Mouse (Mus musculus) spleen, adult 12 weeks (tissue): ENCODE measurements around the gene Myo10.
"Not testable (repeated sequence)": the region's sequence is repeated elsewhere in the genome, so short reads cannot be mapped to it uniquely, and the experiment has no call there.

ENCODE experiments used
- DNase-seq: peaks from one replicate; pipeline ENCODE4 v3.0.0; 2022; ENCODE audit warnings: low spot score

The Myo10 gene

DNA sequence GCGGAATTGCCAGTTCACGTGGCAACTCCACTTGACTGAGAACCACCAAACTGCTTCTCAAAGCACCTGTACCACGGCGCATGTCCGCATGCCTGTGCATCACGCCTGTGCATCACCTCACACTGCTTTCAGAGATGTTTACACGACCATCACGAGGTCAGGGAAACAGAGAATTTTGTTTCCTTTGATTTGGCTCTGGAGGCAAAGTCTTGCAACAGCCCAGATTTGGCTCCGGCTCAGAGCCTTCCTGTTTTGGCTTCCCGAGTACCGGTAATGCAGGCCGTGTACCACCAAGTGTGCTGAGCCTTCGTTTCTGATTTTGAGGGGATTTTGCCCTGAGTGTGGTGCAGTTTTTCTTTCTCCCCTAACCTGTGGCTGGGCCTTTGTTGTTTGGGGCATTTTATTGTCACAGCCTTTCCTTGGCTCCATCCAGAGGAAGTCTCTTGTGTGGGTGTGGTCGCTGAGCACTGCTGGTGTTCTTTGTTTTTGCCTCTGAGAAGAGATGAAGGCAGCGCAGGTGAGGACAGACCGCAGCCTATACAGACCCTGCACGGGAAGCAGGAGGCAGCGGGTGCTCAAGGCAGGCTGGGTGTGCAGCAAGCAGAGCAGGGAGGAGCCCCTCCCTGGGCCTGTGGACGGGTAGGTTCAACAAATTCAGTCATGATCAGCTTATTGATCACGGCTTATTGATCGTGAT is 70.1 kb downstream of the Myo10 start:
- DNase-seq = no peak

DNA sequence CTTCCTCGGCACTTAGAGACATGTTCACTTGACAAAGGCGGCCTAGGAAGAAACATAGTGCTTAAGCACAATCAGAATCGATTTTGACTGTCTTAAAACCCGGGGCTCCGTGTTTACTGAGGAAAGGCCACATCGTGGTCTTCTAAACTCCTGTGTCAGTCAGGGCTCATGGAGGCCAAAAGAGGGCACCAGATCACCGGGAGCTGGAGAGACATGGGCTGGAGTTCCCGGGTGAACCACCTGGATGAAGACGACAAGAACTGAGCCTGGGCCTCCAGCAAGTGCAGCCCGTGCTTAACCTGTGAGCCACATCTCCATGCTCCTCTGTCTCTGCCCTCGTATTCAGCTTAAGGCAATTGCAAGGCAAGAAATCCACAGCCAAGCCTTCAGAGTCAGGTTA is 71.4 kb downstream of the Myo10 start:
- no peak for DNase-seq

DNA sequence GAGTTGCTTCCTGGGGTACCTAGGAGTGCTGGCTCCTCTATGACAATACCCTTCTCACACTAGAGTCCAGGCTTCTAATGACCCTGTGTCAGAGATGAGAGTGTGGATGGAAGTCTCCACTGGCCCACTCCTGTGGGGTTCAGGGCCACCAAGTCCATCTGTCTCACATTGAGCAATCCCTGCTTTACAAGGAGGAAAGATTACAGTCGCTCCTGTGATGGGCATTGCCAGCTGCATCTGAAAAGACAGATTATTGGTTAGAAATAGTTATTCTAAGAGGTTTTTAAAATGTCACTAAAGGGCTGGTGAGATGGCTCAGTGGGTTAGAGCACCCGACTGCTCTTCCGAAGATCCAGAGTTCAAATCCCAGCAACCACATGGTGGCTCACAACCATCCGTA is 72.4 kb downstream of the Myo10 start:
- no peak for DNase-seq

DNA sequence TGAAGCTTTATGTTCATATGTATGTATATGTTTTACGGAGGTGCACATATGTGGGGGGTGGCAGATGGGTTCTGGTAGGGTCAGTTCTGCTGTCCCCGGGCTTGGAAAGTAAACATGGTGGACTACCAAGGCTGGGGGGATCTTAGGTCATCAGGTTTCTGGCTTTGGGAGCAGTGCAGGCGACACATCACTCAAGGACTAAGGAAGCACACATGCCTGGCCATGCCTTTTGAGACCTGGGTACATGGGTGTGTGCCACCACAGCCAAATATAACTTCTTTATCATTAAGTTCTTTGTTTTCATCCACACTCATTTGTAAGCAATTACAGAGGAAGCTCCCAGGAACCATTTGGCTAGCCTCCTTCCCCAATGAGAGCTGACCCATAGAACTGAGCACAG is 72.9 kb downstream of the Myo10 start:
- DNase-seq = no peak

DNA sequence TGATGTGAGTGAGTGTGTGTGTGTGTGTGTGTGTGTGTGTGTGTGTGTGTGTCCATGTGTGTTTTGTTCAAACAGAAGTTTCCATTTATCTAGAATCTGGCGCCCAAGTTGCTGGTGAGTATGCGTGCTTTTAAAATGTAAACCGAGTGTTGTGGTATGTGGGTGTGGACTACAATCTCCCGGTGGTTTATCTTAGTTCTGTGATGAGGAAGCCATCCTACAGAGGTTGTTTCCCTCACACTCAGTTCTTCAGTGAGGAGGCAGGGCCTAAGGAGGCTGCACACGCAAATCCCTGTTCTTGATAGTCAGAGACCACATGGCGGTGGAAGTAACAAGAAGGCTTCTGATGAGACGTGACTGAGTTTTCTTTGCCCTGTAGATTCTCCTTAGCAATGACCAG is 73.6 kb downstream of the Myo10 start:
- no peak for DNase-seq

DNA sequence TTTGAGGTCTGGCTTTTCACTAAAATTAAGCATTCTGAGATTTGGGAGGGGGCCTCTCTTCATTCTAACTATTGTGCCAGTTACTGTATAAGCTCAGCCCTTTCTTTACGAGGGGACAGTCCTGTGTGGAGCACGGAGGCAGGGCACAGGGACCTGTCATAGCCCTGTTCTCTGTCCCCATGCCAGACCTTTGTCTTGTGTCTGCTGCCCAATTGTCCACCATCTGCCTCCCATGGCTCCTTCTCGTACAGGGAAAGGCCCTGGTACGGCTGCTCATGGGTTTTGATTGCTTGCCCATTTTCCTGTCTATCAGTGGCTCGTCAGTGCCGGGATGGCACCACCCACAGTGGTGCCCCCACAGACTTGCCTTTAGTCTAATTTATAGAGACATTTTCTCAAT is 74.3 kb downstream of the Myo10 start:
- DNase-seq = no peak

DNA sequence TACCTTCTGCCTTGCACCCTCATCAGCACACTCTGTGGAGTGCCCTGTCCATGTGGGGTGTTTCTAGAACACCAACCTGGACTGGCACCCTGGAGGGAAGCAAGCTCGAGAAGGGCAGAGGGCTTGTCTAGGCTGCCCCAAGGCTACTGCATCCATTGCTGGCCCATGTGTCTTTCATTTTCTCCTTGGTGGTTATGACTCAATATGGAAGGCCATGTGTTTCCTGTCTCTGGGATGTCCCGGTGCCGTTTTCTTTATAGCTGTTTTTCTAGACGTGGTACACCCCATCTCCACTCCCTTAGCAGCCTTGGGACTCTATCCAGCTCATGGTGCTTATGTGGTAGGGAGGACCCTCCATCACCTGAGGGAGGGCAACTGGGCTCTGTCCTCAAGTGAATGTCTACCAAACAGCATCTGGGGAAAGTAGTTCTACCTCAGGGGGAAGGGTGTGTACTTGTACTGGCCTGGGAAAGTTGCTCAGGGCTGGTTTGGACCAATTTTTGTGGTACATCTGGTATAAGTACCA is 76.8 kb downstream of the Myo10 start:
- no peak for DNase-seq

DNA sequence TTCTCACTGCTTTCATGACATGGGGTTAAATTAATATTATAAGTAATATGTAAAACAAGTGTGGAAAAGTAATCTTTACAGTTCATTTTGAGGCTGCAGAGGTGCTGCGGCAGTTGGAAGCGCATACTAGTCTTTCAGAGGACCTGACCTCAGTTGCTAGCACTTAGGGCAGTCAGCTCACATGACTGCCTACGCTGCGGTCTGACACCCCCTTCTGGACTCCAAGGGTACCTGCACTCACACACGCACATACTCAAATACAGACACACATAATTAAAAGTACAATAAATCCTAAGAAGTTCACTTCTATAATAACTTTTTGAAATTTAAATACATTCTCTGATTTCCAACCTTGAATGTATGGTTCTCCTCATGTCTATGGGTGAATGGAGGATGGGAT is 80.3 kb downstream of the Myo10 start:
- DNase-seq = no peak

DNA sequence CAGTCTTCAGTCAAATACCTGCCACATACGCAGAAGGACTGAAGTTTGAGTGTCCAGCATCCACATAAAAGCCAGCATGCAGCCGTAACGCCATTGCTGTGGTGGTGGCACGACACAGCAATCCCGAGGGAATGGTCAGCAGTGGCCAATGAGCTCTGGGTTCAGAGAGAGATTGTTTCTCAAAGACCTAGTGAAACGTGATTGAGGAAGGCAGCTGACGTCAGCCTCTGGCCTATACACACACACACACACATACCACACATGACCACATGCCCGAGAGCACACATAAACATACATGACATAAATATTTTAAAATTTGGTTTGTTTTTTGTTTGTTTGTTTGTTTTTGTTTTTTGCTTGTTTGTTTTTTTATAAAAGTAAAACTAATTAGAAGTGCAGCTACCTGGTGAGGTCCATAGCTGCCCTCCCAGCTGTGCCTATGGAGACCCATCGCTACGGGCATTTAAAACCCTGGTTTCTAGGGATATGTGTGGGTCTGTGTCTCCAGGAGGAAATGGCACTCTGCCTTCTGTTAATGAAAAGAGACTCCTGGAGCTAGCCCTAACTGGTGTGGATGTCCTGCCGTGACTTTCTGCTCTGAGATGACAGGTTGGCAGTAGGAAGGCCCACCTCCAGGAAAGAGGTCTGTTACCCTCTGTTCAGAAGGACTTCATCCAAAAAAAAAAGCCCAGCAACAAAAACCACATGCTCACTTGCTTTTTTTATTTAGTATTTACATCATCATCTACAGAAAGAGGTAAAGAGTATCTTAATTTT is 82.7 kb downstream of the Myo10 start:
- DNase-seq = no peak

DNA sequence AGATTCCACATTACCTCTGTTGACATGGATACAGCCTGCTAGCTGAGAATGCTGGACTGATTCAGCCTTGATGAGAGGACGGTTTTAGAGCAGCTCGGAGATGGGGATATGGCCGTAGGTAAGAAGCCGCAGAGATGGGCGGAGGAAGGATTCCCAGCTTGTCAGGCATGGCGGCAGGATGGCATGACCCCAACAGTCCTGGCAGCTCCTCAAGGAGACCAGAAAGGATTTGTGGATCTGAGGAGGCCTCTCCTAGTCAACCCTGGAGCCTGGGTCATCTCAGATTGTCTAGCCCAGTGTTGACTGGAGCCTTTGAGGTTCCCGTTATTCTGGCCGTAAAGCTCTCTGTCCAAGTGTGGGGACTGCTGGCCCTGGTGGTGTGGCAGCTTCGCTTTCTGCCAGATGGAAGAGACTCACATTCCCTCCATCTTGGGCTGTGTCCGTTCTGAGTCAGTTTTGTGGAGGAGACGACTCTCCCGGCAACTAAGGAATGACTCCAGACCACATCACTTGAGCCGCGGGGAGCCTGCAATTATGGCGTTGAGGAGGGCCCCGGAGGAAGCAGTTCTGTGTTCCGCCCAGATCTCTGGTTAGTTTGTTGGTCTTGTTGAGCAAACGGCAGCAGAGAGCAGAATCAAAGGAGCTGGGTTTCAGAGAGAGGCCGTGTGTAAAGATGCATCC is 84.7 kb downstream of the Myo10 start:
- DNase-seq = no peak

DNA sequence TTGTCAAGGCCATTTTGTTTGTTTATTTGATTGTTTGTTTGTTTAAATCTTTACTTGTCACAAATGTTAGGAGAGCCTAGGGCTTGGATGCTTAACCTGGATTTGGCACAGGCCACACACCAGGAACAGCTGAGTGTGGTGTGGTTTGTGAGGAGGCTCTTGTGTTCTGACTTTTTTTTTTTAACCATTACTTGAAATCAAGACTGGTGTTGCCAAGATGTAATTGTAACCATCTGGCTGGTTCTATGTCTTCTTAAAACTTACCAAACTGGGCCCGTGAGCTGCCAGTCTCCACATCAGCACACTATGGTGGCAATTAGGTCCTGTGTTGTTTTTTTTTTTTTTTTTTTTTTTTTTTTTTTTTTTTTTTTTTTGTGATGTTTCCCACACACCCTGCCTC is 85.6 kb downstream of the Myo10 start:
- no peak for DNase-seq

DNA sequence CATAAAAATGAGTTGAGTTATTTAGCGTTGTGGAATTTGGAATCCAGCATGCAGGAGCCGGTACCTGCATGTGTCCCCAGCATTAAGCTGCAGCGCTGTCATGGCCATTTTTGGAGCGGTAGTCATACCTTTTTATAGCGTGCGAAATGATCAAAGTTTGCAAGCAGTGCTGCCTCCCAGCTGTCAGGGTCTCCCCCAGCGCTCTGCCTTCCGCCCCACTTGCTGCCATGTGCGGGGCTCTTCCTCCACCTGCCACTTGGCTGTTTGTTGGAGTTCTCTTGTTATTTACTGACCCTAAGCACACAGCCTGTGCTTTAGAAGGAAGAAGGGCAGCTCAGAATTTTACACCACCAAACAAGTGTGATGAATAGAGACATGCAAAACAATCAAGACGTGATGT is 88.6 kb downstream of the Myo10 start:
- no peak for DNase-seq

DNA sequence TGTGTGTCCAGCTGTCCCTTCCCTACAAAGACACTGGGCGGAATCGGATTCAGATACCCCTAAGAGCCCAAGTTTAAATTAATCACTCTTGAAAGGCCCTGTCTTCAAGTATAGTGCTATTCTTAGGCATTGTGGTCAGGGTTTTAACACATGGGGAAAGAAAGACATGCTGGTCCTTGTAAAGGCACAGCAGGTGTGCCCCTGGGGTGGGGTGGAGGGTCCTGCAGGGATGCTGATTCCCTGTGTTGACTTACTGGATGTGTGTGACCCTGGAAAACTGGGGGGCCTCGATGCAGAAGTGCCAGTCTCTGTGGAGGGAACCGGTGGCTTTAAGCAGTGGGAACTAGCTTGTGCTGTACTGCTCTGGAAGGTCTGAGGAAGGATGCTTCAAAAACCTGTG is 90.6 kb downstream of the Myo10 start:
- no peak for DNase-seq

DNA sequence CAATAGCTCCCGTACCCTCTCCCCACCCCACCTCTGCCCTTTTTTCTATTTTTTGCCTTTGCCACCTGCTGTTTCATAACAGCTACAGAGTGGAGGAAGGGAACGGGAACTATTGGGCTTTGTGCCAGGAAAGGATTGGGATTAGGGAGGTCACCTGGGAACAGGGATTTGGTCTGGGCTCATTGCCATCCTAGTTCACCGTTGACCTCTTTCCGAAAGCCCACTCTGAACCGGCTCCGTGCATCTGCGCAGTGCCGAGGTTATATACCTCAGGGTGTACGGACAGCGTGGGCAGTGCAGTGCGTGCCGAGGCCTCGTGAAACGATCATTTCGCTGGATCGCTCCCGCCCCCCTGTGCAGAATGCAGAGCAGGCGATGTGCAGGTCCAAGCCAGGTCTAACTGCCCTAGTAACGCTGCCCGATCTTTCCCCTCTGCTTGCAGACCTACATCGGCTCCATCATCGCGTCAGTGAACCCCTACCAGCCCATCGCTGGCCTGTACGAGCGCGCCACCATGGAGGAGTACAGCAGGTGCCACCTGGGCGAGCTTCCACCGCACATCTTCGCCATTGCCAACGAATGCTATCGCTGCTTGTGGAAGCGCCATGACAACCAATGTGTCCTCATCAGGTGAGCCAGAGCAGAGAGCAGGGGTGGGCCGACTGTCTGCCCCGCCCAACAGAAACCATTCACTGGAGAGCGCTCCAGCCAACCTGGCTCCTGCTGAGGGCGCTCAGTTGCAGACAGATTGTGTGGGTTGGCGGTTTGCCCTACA is 91.4 kb downstream of the Myo10 start:
- DNase-seq = no peak

DNA sequence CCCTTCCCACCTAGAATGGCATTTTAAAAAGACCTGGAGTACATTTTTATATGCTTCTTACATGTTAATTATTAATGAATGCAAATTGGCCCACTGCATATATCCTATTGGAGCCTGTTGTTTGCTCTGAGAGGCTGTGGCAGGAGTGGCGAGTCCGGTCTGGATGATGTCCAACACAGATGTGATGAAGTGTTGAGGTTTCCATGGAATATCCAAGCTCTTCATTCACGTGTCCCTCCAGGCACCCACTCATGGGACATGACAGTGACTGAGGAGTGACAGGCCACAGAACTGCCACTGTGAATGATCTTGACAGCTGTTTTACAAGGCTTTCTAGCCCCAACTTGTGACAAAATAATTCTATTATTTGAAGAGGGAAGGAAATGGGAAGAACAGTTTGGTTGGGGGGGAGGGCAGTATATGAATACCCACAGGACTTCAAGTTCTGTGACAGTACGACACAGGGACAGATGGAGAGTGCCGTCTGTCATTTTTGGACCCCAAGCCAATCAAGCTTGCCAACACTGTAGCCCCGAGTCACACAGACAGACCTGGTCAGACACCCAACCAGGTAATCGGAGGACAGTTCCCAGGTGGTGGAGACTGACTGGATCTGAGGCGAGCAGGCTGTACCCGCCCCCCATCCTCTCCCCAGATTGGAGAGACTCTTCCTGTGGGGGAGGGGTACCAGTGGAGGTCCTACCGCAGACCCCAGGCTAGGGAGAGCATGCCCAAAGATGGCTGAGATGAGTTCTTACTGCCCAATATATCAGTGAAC is 93.1 kb downstream of the Myo10 start:
- no peak for DNase-seq

DNA sequence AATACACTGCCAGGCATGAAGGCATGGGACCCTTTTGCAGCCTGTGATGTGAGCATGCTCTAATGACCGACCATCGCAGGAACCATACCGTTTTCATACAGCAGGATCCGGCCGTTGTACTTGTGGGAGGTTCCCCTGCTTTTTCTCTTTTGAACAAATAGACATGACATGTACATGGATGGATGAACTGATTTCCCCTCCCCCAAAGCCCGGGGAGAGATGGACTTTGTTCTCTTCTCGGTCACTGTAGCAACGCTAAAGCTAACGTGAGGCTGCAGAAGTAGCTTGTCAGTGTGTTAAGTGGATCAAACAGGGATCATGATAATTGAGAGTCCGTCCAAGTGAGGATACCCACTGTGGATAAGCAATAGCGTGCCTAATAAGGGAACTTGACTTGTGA is 93.7 kb downstream of the Myo10 start:
- DNase-seq = no peak

DNA sequence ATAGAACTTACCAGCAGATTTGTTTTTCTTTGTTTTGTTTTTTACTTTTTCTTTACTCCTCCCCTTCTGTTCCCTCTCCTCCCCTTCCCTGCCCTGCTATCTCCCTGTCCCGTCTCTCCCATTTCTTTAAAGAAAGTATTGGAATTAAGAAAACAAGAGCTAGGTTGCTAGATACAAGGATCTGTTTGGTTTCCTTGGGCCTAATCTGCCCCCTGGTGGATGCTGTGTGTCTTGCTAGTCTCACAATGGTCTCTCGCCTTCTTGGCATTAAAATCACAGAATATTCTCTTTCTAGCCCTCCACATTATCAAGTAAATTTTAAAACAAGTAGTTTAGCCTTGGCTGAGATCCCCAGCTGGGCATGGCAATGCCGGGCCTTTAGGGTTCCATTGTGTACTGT is 94.7 kb downstream of the Myo10 start:
- peak; percentile 16 for DNase-seq

DNA sequence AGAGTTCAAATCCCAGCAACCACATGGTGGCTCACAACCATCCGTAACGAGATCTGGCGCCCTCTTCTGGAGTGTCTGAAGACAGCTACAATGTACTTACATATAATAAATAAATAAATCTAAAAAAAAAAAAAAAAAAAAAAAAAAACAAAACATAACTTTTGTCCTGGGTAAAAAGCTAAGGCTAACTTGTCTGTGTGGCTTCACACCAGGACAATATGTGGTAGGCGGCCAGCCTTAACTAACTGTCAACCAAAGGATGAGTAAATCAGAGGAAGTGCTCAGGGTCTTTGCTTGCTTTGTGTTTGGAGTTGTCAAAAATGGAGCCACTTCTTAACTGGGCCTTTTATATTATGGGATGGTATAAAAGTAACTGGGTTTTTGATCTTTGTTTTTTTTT is 95.8 kb downstream of the Myo10 start:
- not testable (repeated sequence) for DNase-seq

DNA sequence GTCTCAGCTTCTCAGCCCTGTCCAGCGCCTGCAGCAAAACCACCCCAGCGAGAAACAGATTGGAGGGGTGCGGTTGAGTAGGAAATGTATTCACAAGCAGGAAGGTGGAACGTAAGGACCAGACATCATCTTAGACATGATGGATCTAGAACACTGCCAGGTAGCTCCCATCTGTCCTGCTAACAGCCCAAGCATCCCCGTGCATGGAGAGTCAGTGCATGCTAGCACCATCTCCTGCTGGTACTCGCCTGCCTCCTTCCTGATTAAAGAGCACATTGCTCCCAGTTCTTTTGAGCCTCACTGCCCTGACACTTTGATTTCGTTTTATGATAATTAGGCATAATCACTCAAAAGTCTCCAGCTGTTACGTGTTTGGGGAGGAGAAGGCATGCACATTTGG is 96.9 kb downstream of the Myo10 start:
- no peak for DNase-seq

DNA sequence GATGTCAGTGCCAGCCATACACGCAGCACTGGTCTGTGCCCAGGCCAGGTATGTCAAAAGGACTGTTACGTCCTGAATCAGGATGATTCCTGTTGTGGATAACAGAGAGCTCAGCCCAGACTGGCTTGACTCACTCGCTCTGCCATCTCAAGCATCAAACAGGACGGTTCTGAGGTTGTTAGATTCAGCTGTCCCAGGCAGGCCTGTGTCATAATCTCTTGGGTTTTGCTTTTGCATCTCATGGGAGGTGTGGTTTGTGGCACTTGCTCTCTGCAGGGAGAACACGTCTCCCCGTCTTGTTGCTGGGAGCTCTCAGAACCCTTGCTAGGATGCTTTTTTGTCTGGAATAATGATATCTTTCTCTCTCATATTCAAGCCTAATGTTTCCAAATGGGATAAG is 97.9 kb downstream of the Myo10 start:
- no peak for DNase-seq

DNA sequence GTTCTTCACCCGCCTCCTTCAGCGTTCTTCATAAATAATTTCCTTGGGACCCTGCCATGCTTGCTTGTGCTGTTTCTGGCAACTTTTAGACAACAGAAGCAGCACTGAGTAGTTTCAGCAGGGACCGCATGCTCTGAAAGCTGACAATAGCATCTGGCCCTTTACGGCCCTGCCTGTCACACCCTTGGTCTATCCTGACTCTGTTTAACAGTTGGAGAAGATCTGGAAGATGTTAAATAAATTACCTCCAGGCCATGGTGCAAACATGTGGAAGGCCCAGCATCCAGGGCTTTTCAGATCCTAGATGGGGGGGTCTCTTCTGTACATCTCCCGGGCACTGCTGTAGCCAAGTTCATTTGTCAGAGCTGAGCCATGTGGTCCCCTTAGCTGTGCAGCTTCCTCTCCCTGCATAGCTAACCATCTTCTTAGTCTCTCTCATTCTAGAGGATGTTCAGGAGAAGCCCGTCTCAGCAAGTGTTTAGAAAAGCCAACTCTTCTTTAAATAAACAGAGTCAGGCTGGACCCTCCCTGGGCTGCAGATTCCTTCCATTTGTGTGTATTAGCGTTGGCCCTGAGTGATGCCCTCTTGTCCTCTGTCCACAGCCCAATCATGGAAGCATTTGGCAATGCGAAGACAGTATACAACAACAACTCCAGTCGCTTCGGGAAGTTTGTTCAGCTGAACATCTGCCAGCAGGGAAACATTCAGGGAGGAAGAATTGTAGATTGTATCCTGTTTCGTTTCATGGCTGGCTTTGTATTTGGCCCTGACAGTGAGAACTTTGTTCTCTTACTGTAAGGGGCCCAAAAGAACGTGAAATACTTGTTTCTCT is 101.2 kb downstream of the Myo10 start:
- no peak for DNase-seq
